Mouse (Mus musculus): Measurements from ENCODE around the gene Tmem114. TPM values are rescaled to one million over a fixed set of nuclear protein-coding genes. Genes with fewer than 3 reads are reported as not detected.

Tmem114 gene
- polyA plus RNA-seq, 1 experiment from 2014 or later = not detected

Other genes with a start within 250 kb of the Tmem114 start
- gene Mettl22, start 45.7 kb upstream of the Tmem114 start, polyA plus RNA-seq (2015; fragmentation: Nextera tagmentation; extraction: Ambion mirVana) = 7.3 and 7.7 TPM in 2 replicates
- 30.2 and 34.8 TPM in 2 replicates for gene Abat, start 88.3 kb upstream of the Tmem114 start, polyA plus RNA-seq (2015; fragmentation: Nextera tagmentation; extraction: Ambion mirVana)
- gene Pmm2, start 212.5 kb upstream of the Tmem114 start, polyA plus RNA-seq (2015; fragmentation: Nextera tagmentation; extraction: Ambion mirVana) = 30.4 and 31.5 TPM in 2 replicates
- 8.9 and 9.8 TPM in 2 replicates for gene Tmem186, start 212.6 kb upstream of the Tmem114 start, polyA plus RNA-seq (2015; fragmentation: Nextera tagmentation; extraction: Ambion mirVana)
- gene Carhsp1, start 247.0 kb upstream of the Tmem114 start, polyA plus RNA-seq (2015; fragmentation: Nextera tagmentation; extraction: Ambion mirVana) = 85.9 and 94.7 TPM in 2 replicates

Measured in liver, embryonic 15.5 days (tissue).